8 mouse cellular contexts compared by ENCODE assay signal in genomic region chr4:150569135-150569833, GRCm38 (mm10).
DNase-seq lines count a peak whose midpoint lies in the region; ATAC-seq and TF ChIP-seq lines count a peak whose summit lies in the region.

No protein-coding gene starts in this region.

- no peaks in the 10 kb centered on the region for H3K9me3 ChIP-seq in hindbrain, embryonic 16.5 days (ENCODE audit: control insufficient read depth, low read length)

- H3K27me3 ChIP-seq in hindbrain, embryonic 16.5 days (replicated peaks; ENCODE audit: control insufficient read depth, insufficient read depth, low read length), result no peaks in the 10 kb centered on the region

- peaks cover 29% of the 10 kb centered on the region for H3K4me1 ChIP-seq in hindbrain, embryonic 16.5 days (ENCODE audit: control insufficient read depth, insufficient read depth, low read depth, low read length)

- peak overlapping the region; percentile 91 for H3K9ac ChIP-seq in hindbrain, embryonic 16.5 days (ENCODE audit: low read depth, low read length)

- peak; percentile 10; the same call in 1 of the 2 replicates for ATAC-seq in common myeloid progenitor, adult 5-6 weeks (replicated peaks; ENCODE audit: low read depth, poor library complexity, severe bottlenecking)
- peak; percentile 89 for ATAC-seq in hindbrain, embryonic 16.5 days
- peak; percentile 26 for ATAC-seq in megakaryocyte progenitor cell, adult 5-6 weeks (replicated peaks; ENCODE audit: poor library complexity)

- H3K4me2 ChIP-seq in hindbrain, embryonic 16.5 days (ENCODE audit: low read length), result peak overlapping the region; percentile 79

- peak overlapping the region; percentile 99 for H3K4me3 ChIP-seq in gastrocnemius, adult 2 months
- H3K4me3 ChIP-seq in hindbrain, embryonic 16.5 days (ENCODE audit: low read length), result peak overlapping the region; percentile 76

- peak overlapping the region; percentile 98 for H3K27ac ChIP-seq in gastrocnemius, adult 2 months
- H3K27ac ChIP-seq in hindbrain, embryonic 16.5 days (ENCODE audit: low read depth, low read length), result peak overlapping the region; percentile 88

- no peaks in the 10 kb centered on the region for H3K36me3 ChIP-seq in hindbrain, embryonic 16.5 days (ENCODE audit: control insufficient read depth, insufficient read depth, low read length)

- DNase-seq in adipocyte (ENCODE audit: low spot score), result peak; percentile 61
- DNase-seq in gastrocnemius, adult 2 months, result peak; percentile 90
- DNase-seq in left cerebral cortex, postnatal 25 days (ENCODE audit: low spot score in 2 of 2), result peak; percentile 60 to 75
- DNase-seq in right cerebral cortex, postnatal 14 days, result peak; percentile 55
- peak; percentile 77 for DNase-seq in urinary bladder, postnatal 14 days (ENCODE audit: low spot score)

- 0% methylated on average over 58 of the region's 73 CpGs for WGBS in hindbrain, embryonic 16.5 days

- TF ChIP-seq CTCF in gastrocnemius, adult 2 months (IDR thresholded peaks at IDR 0.05), result no peak

- intact Hi-C loops in gastrocnemius, adult 2 months (cut with DNase I), result loop anchor here (5.0 kb wide), 1 partner anchor 77 kb away; no protein-coding TSS in a partner anchor
- intact Hi-C loops in left cerebral cortex, postnatal 25 days (cut with DNase I), result no loop called here

Comparison
In these comparisons a context has a peak if more than half of its experiments do, and no peak if none do; other contexts are left out.
1. Peak in every context shown above with its lines: DNase-seq, ATAC-seq, H3K4me3 ChIP-seq and H3K27ac ChIP-seq.
2. ATAC-seq: peak in every context shown above with its lines; median percentile 89 in hindbrain, embryonic 16.5 days; 26 in megakaryocyte progenitor cell, adult 5-6 weeks; 10 in common myeloid progenitor, adult 5-6 weeks.